Mouse (Mus musculus) liver, adult 2 months (tissue): ENCODE measurements around the gene Gng2. TPM values are rescaled to one million over a fixed set of nuclear protein-coding genes. Genes with fewer than 3 reads are reported as not detected.

ENCODE experiments used
- DNase-seq: peaks from one replicate; pipeline ENCODE4 v3.0.0-alpha.2; 2011; ENCODE audit warnings: low read depth, low spot score; ENCODE audit errors: extremely low read depth
- H3K27ac ChIP-seq: fragments of 200-500 bp; replicated peaks from 2 replicates; pipeline ENCODE4 v1.5.1; 2012; ENCODE audit warnings: low read depth, mild to moderate bottlenecking, control low read depth, inconsistent platforms, low read length; ENCODE audit not compliant: insufficient read depth
- H3K27me3 ChIP-seq: fragments of 200-500 bp; 2 replicates; pipeline ENCODE4 v1.6.1; 2012; ENCODE audit warnings: mild to moderate bottlenecking, moderate library complexity, low read length, inconsistent platforms; ENCODE audit not compliant: control insufficient read depth, insufficient read depth
- H3K36me3 ChIP-seq: fragments of 200-500 bp; 2 replicates; pipeline ENCODE4 v1.6.1; 2012; ENCODE audit warnings: low read length, inconsistent platforms; ENCODE audit not compliant: control insufficient read depth, insufficient read depth
- H3K4me1 ChIP-seq: fragments of 200-500 bp; 2 replicates; pipeline ENCODE4 v1.6.1; 2011; ENCODE audit warnings: low read length; ENCODE audit not compliant: control insufficient read depth, insufficient read depth
- H3K4me3 ChIP-seq: fragments of 200-500 bp; 2 replicates; pipeline ENCODE4 v1.5.1; 2011; ENCODE audit warnings: low read depth, mild to moderate bottlenecking, control low read depth, low read length, moderate library complexity; ENCODE audit not compliant: insufficient read depth
- H3K79me2 ChIP-seq: fragments of 200-500 bp; 2 replicates; pipeline ENCODE4 v1.6.1; 2012; ENCODE audit warnings: inconsistent platforms, mild to moderate bottlenecking, low read length, moderate library complexity; ENCODE audit not compliant: control insufficient read depth, insufficient read depth
- H3K9ac ChIP-seq: fragments of 200-500 bp; 2 replicates; pipeline ENCODE4 v1.6.1; 2012; ENCODE audit warnings: low read depth, mild to moderate bottlenecking, control low read depth, inconsistent platforms, low read length
- CTCF ChIP-seq: fragments of 200-500 bp; IDR thresholded peaks from 2 replicates; pipeline ENCODE4 v1.5.1; 2011; ENCODE audit warnings: low read depth, low read length, control low read depth
- POLR2A ChIP-seq: fragments of 200-500 bp; IDR thresholded peaks from 2 replicates; pipeline ENCODE4 v1.6.1; 2011; ENCODE audit warnings: low read length, control low read depth; ENCODE audit not compliant: insufficient read depth; ENCODE audit errors: extremely low read depth
- WGBS: fragments of 180-500 bp; shearing (Covaris S2); methylation state at CpG from one replicate; pipeline ENCODE4 v1.1.7; 2018; 5-methylcytosine and 5-hydroxymethylcytosine counted together
- polyA plus RNA-seq: library from polyadenylated mRNA; depleted of rRNA; stranded (reverse); fragments of >200 nt; gene quantifications from 2 replicates; pipeline ENCODE4 v1.2.3, GENCODE M21; 2012
- total RNA-seq: library from RNA; depleted of rRNA; stranded (reverse); fragments of >200 nt; gene quantifications from 2 replicates; pipeline ENCODE4 v1.2.3, GENCODE M21; 2014

Gng2 gene
- total and polyA plus RNA-seq, 2 experiments: 0.95 to 1.1 TPM

GRCm38 (mm10) chr14:19992873-19993569 lies 15.6 kb upstream of the Gng2 start:
- H3K79me2 ChIP-seq: no peaks in the 10 kb centered on the region
- no peaks in the 10 kb centered on the region for H3K36me3 ChIP-seq
- H3K27me3 ChIP-seq: no peaks in the 10 kb centered on the region
- H3K4me1 ChIP-seq: peaks cover 3% of the 10 kb centered on the region; the same call in 1 of the 2 replicates
- DNase-seq: no peak
- TF ChIP-seq CTCF (no peak), POLR2A (no peak)
- WGBS: 82% methylated on average over 8 of the region's 8 CpGs
- H3K4me3 ChIP-seq: no peak overlapping the region
- H3K9ac ChIP-seq: no peak overlapping the region
- H3K27ac ChIP-seq: no peak overlapping the region

GRCm38 (mm10) chr14:19991861-19992260 lies 14.4 kb upstream of the Gng2 start:
- no peak for TF ChIP-seq CTCF
- no peak for TF ChIP-seq POLR2A

GRCm38 (mm10) chr14:19990436-19990993 lies 13.1 kb upstream of the Gng2 start:
- Histone ChIP-seq H3K27ac (no peak overlapping the region), H3K9ac (no peak overlapping the region), H3K4me3 (no peak overlapping the region), H3K27me3 (no peaks in the 10 kb centered on the region), H3K4me1 (peaks cover 6% of the 10 kb centered on the region; the same call in 1 of the 2 replicates), H3K79me2 (no peaks in the 10 kb centered on the region), H3K36me3 (no peaks in the 10 kb centered on the region)
- WGBS: 72% methylated on average over 1 of the region's 1 CpGs
- DNase-seq: no peak
- TF ChIP-seq POLR2A (no peak), CTCF (no peak)

More at GRCm38 (mm10) chr14:19991861-19992260, 14.4 kb upstream of the Gng2 start:
- peaks cover 3% of the 10 kb centered on the region; the same call in 1 of the 2 replicates for H3K4me1 ChIP-seq
- WGBS: 66% methylated on average over 3 of the region's 3 CpGs
- no peaks in the 10 kb centered on the region for H3K36me3 ChIP-seq
- no peak for DNase-seq
- no peak overlapping the region for H3K4me3 ChIP-seq
- no peaks in the 10 kb centered on the region for H3K79me2 ChIP-seq
- no peak overlapping the region for H3K27ac ChIP-seq
- H3K9ac ChIP-seq: no peak overlapping the region
- no peaks in the 10 kb centered on the region for H3K27me3 ChIP-seq

GRCm38 (mm10) chr14:19988410-19988809 lies 11.0 kb upstream of the Gng2 start:
- 91% methylated on average over 3 of the region's 3 CpGs for WGBS
- TF ChIP-seq POLR2A: no peak
- no peak for TF ChIP-seq CTCF
- Histone ChIP-seq H3K27ac (no peak overlapping the region), H3K27me3 (no peaks in the 10 kb centered on the region), H3K9ac (no peak overlapping the region), H3K36me3 (no peaks in the 10 kb centered on the region), H3K4me3 (no peak overlapping the region), H3K79me2 (no peaks in the 10 kb centered on the region), H3K4me1 (peaks cover 6% of the 10 kb centered on the region; the same call in 1 of the 2 replicates)
- no peak for DNase-seq

GRCm38 (mm10) chr14:19987358-19987834 lies 10.0 kb upstream of the Gng2 start:
- TF ChIP-seq POLR2A: no peak
- Histone ChIP-seq H3K36me3 (no peaks in the 10 kb centered on the region), H3K79me2 (no peaks in the 10 kb centered on the region), H3K9ac (no peak overlapping the region), H3K4me3 (no peak overlapping the region), H3K27me3 (no peaks in the 10 kb centered on the region), H3K4me1 (peaks cover 6% of the 10 kb centered on the region; the same call in 1 of the 2 replicates), H3K27ac (no peak overlapping the region)
- no peak for DNase-seq
- 25% methylated on average over 8 of the region's 8 CpGs for WGBS
